Mouse (Mus musculus): ENCODE results near the gene Ccar1.
A peak's percentile ranks its signal among the peaks of the same experiment; 100 is the strongest.

Gene Ccar1

DNA sequence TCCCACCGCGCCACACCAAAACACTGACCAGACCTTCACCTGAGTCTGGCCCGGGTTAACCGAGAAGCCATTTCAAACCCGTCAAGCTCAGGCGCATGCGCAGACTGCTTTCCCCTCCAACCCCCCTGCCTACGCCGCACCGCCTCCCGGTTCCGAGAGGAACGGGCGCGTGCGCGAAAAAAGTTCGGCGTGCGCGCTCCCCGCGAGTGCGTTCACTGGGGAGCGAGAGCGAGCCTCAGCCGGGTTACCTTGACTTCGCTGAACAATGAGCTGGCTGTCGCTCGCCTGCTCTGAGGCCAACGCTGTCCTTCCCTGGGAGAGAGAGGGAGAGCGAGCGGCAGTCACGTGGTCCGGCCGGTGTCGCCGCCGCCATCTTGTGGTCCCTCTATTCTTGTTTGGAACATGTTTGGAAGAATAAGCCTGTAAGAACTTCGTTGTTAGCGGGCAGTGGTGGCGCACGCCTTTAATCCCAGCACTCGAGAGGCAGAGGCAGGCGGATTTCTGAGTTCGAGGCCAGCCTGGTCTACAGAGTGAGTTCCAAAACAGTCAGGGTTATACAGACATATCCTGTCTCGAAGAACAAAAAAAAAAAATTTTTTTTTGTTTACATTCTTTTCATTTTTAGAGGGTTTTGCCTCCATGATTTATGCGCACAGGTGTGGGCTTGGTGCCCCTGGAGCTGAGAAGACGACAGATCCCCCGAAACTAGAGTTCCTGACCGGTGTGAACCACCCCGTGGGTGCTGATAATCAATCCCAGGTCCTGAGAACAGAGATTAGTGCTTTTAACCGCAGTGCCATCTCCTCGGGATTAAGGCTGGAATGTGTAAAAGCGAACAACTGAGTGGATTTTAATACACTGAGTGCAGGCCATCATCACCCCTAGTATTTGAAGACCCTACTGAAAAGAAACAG lies at the start of gene Ccar1:
Gene Ccar1, minus strand, starts transcription at position 110 of the 914 bp plus-strand sequence.
- H3K36me3 ChIP-seq (ENCODE audit: control insufficient read depth, insufficient read depth, low read length, poor library complexity, severe bottlenecking): peaks cover 4% of the 10 kb centered on the region; the same call in 1 of the 2 replicates
- H3K27me3 ChIP-seq (ENCODE audit: control insufficient read depth, insufficient read depth, low read length, poor library complexity, severe bottlenecking): no peaks in the 10 kb centered on the region
- peak; percentile 99 for DNase-seq (ENCODE audit: low read depth, low spot score)

DNA sequence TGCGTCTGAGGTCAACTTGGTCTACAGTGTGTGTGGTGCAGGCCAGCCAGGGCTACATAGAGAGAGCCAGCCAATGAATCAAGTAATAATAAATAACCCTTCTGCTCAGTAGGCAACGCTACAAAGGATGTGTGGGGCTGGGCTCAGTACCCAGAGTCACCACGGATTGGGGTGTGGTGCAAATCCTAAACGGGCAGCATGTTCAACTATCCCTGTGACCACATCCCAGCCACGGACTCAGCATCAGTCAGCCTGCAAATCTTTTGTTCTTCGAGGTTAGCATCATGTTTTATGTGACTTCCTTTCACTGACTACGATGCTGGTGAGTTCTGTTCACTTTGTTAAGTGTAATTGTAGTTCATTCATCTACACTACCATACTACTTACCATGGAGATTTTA lies 48.6 kb upstream of the Ccar1 start:
- Histone ChIP-seq H3K36me3 (ENCODE audit: control insufficient read depth, insufficient read depth, low read length, poor library complexity, severe bottlenecking) (no peaks in the 10 kb centered on the region), H3K27me3 (ENCODE audit: control insufficient read depth, insufficient read depth, low read length, poor library complexity, severe bottlenecking) (no peaks in the 10 kb centered on the region)
- DNase-seq (ENCODE audit: low read depth, low spot score): no peak

DNA sequence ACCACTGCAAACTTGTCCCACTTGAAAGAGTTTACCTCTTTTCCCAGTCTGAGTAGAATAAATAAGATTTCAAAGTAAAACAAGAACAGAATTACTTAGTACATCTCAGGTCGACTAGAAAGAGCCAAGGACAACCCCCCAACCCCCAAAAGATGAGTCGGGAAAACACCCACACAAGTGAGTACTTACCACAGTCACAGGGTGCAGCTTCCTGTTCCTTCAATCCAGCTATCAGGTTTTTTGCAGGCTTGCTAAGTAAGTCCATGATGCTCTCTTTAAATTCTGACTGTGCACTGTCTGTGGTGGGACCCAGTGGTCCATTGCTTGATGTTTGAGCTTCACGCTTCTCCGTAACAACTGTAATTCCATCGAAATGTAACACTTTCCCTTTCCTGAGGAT lies 45.9 kb upstream of the Ccar1 start:
- no peak for DNase-seq (ENCODE audit: low read depth, low spot score)
- no peaks in the 10 kb centered on the region for H3K27me3 ChIP-seq (ENCODE audit: control insufficient read depth, insufficient read depth, low read length, poor library complexity, severe bottlenecking)
- H3K36me3 ChIP-seq (ENCODE audit: control insufficient read depth, insufficient read depth, low read length, poor library complexity, severe bottlenecking): no peaks in the 10 kb centered on the region

DNA sequence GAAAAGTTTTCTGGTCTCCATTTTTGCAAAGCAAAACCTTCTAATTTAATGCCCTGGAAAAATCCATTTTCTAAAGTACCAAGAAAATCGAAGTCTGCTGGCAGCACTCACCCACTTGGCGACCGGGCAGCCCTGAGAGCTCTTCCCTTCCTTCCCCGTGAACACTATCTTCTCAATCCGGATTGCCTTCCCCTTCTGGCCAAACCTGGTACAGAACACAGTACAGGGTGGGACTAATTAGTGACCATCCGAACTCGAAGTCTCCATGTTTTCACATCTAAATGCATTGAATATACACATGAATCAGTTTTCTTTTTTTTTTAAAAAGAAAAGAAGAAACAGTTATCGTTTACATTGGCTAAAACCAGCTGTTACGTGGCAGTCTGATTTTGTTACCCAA lies 40.7 kb upstream of the Ccar1 start:
- Histone ChIP-seq H3K27me3 (ENCODE audit: control insufficient read depth, insufficient read depth, low read length, poor library complexity, severe bottlenecking) (no peaks in the 10 kb centered on the region), H3K36me3 (ENCODE audit: control insufficient read depth, insufficient read depth, low read length, poor library complexity, severe bottlenecking) (no peaks in the 10 kb centered on the region)
- DNase-seq (ENCODE audit: low read depth, low spot score): no peak

DNA sequence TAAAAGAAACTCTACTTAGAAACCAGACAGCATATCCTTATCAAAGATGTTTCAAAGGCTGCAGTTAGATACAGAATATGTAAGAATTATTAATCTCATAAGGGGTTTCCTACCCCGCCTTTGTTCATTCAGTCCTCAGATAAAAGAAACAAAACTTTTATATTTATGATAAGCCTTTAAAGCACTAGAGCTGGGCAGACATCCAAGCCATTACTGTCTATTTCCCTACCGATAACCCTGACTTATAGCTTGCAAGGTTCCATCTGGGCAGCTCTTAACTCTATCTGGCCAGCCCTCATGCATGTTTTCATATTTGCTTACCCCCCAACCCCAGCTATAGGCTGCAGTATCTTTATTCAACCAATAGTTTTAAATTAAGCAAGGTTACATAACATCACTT lies 39.5 kb upstream of the Ccar1 start:
- no peaks in the 10 kb centered on the region for H3K36me3 ChIP-seq (ENCODE audit: control insufficient read depth, insufficient read depth, low read length, poor library complexity, severe bottlenecking)
- no peak for DNase-seq (ENCODE audit: low read depth, low spot score)
- no peaks in the 10 kb centered on the region for H3K27me3 ChIP-seq (ENCODE audit: control insufficient read depth, insufficient read depth, low read length, poor library complexity, severe bottlenecking)

DNA sequence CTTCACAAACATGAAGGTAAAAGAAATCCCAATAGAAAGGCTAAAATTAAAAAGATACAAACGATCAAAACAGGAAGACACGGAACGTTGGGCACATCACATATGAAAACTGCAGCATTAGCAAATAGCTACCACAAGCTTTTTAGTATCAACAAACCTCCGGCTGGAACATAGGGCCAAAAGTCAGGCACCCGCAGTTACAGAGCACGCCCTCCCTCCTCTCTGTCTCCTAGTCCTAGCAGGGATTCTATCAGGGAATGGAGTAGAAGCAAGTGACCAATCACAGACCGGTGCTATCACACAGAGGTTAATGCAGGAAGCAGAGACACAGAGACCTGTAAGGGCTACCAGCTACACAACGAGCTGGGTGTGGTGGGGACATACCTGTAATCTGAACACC lies 32.4 kb upstream of the Ccar1 start:
- DNase-seq (ENCODE audit: low read depth, low spot score): no peak
- Histone ChIP-seq H3K27me3 (ENCODE audit: control insufficient read depth, insufficient read depth, low read length, poor library complexity, severe bottlenecking) (no peaks in the 10 kb centered on the region), H3K36me3 (ENCODE audit: control insufficient read depth, insufficient read depth, low read length, poor library complexity, severe bottlenecking) (no peaks in the 10 kb centered on the region)

DNA sequence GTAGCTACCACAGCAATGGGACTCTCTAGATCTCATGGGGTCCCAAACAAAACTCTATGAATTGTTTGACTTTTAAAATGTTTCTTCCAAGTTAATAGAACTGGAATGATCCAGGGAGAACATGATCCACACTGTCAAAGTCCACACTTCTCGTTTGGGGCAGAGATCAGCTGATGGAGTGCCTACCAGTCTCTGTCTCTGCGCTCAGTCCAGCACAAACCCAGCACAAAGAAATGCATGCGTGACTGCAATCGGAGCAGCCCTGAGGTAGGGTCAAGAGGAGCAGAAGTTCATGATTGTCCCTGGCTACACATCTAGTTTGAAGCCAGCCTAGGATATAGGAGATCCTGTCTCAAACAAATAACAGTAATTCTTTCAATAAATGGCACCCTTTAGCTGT lies 31.3 kb upstream of the Ccar1 start:
- no peak for DNase-seq (ENCODE audit: low read depth, low spot score)
- H3K27me3 ChIP-seq (ENCODE audit: control insufficient read depth, insufficient read depth, low read length, poor library complexity, severe bottlenecking): no peaks in the 10 kb centered on the region
- H3K36me3 ChIP-seq (ENCODE audit: control insufficient read depth, insufficient read depth, low read length, poor library complexity, severe bottlenecking): no peaks in the 10 kb centered on the region

DNA sequence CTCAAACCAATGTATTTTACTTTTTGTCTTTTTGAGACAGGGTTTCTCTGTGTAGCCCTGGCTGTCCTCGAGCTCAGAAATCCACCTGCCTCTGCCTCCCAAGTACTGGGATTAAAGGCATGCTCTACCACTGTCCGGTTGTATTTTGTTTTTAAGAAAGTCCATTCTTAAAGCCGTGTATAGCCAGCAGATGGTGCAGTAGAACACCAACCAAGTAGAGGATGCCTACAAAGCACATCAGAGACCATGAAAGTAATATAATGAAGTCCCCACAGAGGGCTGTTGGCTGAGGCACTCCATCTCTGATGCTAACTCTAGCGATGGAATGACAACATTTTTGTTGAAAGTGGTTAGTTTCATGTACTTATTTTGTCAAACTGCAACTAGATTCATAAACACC lies 17.9 kb upstream of the Ccar1 start:
- no peaks in the 10 kb centered on the region for H3K27me3 ChIP-seq (ENCODE audit: control insufficient read depth, insufficient read depth, low read length, poor library complexity, severe bottlenecking)
- peak; percentile 24 for DNase-seq (ENCODE audit: low read depth, low spot score)
- H3K36me3 ChIP-seq (ENCODE audit: control insufficient read depth, insufficient read depth, low read length, poor library complexity, severe bottlenecking): no peaks in the 10 kb centered on the region

DNA sequence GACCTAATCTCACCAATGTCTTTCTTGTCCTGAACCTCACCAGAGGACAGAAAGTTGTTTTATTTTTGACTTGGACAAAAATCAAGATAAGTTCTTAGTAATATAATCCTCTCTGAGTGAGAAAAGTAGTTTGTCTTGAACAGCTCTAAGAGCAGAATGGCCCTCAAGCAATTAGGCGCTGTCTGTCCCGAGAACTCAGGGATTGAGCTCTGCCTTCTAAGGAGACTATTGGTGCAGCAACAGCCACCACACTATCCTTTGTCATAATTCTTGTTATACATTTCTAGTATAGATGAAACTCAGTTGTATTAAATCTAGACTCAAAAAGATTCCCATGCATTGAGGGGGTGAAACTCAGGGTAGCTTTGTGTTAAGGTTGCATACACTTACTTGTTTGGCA lies 16.7 kb upstream of the Ccar1 start:
- no peak for DNase-seq (ENCODE audit: low read depth, low spot score)
- H3K36me3 ChIP-seq (ENCODE audit: control insufficient read depth, insufficient read depth, low read length, poor library complexity, severe bottlenecking): no peaks in the 10 kb centered on the region
- H3K27me3 ChIP-seq (ENCODE audit: control insufficient read depth, insufficient read depth, low read length, poor library complexity, severe bottlenecking): no peaks in the 10 kb centered on the region

DNA sequence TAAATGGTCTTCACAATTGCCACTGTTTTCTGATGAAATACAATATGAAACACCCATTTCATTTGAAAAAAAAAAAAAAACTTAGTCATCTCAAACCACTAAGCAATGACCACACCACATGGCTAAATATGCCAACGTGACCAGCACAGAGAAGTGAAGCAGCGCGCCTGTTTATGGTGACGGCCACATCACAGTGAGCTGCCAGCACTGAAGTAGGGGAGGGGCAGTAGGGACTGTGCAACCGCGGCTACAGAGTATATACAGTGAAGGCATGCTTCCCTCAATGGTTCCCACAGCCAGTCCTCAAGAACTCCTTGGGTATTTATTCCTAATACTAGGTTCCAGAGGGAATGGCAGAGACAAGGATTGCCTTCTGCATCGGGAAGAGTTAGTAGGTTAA lies 16.2 kb upstream of the Ccar1 start:
- Histone ChIP-seq H3K36me3 (ENCODE audit: control insufficient read depth, insufficient read depth, low read length, poor library complexity, severe bottlenecking) (no peaks in the 10 kb centered on the region), H3K27me3 (ENCODE audit: control insufficient read depth, insufficient read depth, low read length, poor library complexity, severe bottlenecking) (no peaks in the 10 kb centered on the region)
- no peak for DNase-seq (ENCODE audit: low read depth, low spot score)

DNA sequence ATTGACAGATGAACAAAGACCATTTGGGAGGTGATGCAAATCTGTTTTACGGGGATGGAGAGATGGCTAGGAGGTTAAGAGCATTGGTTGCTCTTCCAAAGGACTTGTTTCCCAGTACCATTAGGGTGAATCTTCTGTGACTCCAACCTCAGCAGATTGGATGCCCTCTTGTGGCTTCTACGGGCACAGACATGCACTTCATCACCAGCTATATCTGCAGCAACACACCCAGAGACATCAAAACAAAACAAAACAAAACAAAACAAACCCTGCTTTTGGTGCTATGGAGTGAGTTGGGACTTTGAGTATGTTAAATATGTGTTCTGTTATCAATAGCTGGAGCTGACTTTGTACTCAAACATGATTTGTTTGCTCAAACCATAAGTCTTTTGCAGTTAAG lies 12.0 kb upstream of the Ccar1 start:
- Histone ChIP-seq H3K36me3 (ENCODE audit: control insufficient read depth, insufficient read depth, low read length, poor library complexity, severe bottlenecking) (no peaks in the 10 kb centered on the region), H3K27me3 (ENCODE audit: control insufficient read depth, insufficient read depth, low read length, poor library complexity, severe bottlenecking) (no peaks in the 10 kb centered on the region)
- DNase-seq (ENCODE audit: low read depth, low spot score): peak; percentile 43

DNA sequence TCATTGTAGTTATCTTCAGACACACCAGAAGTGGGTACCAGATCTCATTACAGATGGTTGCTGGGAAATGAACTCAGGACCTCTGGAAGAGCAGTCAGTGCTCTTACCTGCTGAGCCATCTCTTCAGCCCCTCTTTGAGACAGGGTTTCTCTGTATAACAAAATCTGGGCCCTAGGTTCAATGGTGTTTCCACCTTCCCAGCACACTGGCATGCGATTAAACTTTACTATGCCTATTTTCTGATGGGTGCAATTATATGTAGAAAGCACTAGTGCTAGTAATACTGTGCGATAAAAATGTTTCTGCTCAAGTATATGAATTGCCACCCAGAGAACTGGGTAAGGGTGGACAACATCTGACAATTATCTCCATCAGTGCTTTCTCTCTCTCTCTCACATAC lies 11.2 kb upstream of the Ccar1 start:
- Histone ChIP-seq H3K36me3 (ENCODE audit: control insufficient read depth, insufficient read depth, low read length, poor library complexity, severe bottlenecking) (no peaks in the 10 kb centered on the region), H3K27me3 (ENCODE audit: control insufficient read depth, insufficient read depth, low read length, poor library complexity, severe bottlenecking) (no peaks in the 10 kb centered on the region)
- DNase-seq (ENCODE audit: low read depth, low spot score): no peak

DNA sequence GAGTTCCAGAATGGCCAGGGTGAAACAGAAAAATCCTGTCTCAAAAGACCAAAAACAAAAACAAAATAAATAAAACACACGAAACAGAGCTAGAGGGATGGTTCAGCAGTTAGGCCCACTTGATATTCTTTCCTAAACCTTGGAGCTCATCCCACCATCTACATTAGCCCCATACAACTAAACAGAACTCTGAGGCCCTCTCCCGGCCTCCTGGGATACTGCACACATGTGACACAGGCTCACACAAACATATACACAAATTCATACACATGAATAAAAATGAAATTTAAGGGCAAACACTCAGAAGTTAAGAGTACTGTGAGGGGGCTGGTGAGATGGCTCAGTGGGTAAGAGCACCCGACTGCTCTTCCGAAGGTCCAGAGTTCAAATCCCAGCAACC lies 2.1 kb upstream of the Ccar1 start:
- DNase-seq (ENCODE audit: low read depth, low spot score): no peak
- H3K36me3 ChIP-seq (ENCODE audit: control insufficient read depth, insufficient read depth, low read length, poor library complexity, severe bottlenecking): peaks cover 2% of the 10 kb centered on the region; the same call in 1 of the 2 replicates

DNA sequence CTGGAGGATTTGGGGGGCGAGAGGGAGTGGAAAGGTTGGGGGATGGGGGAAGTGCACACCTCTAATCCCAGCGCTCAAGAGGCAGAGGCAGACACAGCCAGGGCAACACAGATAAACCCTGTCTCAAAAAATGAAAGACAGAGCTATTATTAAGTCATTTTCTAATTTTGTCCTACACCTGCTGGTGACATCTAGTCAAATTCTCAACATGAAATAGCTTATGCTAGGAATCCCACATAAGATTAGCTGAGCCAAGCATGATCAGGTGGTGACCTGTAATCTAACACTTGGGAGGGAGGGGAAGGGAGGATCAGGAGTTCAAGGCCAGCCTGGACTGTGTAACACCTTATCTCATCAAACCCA lies 986 bp upstream of the Ccar1 start:
- peak; percentile 57 for DNase-seq (ENCODE audit: low read depth, low spot score)
- Histone ChIP-seq H3K36me3 (ENCODE audit: control insufficient read depth, insufficient read depth, low read length, poor library complexity, severe bottlenecking) (peaks cover 4% of the 10 kb centered on the region; the same call in 1 of the 2 replicates), H3K27me3 (ENCODE audit: control insufficient read depth, insufficient read depth, low read length, poor library complexity, severe bottlenecking) (no peaks in the 10 kb centered on the region)

More for the DNA sequence above, 2.1 kb upstream of the Ccar1 start:
- no peaks in the 10 kb centered on the region for H3K27me3 ChIP-seq (ENCODE audit: control insufficient read depth, insufficient read depth, low read length, poor library complexity, severe bottlenecking)

DNA sequence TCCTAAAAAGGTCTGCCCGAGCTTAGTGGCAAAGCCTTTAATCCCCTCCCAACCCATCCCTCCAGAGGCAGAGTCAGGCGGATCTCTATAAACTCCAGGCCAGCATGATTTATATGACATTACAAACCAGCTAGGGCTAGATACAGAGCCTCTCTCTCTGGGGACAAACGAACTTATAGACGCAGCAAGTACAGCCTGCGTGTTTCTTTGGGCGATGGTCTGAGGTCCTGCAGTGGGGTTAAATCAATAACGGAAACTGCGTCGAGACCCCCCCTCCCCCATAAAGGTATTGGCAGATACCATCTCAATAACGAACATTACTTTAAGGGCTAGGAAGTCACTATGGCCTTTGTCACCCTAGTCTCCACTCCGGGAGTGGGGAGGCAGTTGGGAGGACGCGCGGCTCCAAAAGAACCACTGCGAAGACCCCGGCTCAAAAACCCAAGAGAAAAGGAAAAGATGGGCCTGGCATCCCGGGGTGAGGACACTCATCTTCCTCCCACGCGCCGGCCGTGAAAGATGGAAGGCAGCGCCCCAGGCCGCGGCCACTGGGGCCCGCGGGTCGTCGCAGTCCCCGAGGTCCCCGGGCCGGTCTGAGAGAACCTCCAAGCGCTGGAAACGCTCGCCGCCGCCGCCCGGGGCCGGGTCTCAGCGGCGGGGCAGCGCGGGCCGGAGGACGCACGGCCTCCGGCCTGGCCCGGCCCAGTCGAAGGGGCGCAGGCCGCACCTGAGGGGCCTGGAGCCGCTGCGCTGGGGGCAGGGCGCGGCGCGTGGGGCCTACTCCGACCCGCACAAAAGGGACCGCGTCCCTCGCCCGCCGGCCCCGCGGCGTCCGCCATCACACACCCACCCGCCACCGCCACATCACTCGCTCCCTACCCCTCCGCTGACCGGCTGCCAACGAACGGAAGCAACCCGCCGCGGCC lies 572 bp downstream of the Ccar1 start:
- Histone ChIP-seq H3K27me3 (ENCODE audit: control insufficient read depth, insufficient read depth, low read length, poor library complexity, severe bottlenecking) (no peaks in the 10 kb centered on the region), H3K36me3 (ENCODE audit: control insufficient read depth, insufficient read depth, low read length, poor library complexity, severe bottlenecking) (peaks cover 5% of the 10 kb centered on the region; the same call in 1 of the 2 replicates)
- DNase-seq (ENCODE audit: low read depth, low spot score): peak; percentile 20

Data from splenic B cell, adult 2 months (primary cell).